Mouse (Mus musculus) embryonic facial prominence, embryonic 14.5 days (tissue): ENCODE results near the gene Zfp62. TPM values are rescaled to one million over a fixed set of nuclear protein-coding genes. Genes with fewer than 3 reads are reported as not detected.
"Not testable (repeated sequence)": the region's sequence is repeated elsewhere in the genome, so short reads cannot be mapped to it uniquely, and the experiment has no call there.

ENCODE experiments used
- ATAC-seq: fragments of 200-750 bp; cut with Nextera tagmentation; 2 replicates; pipeline ENCODE4 v1.8.0; 2017; ENCODE audit warnings: low read depth, moderate number of reproducible peaks, moderate TSS enrichment
- DNase-seq: peaks from one replicate; pipeline ENCODE4 v3.0.0-alpha.2; 2015; ENCODE audit warnings: low spot score
- H3K27ac ChIP-seq: fragments of 300-500 bp; sonication (generic); replicated peaks from 2 replicates; pipeline ENCODE4 v1.5.1; 2014; ENCODE audit warnings: low read depth, mild to moderate bottlenecking, low read length, moderate library complexity
- H3K27me3 ChIP-seq: fragments of 300-500 bp; sonication (generic); replicated peaks from 2 replicates; pipeline ENCODE4 v1.6.1; 2014; ENCODE audit warnings: low read length; ENCODE audit not compliant: control insufficient read depth, insufficient read depth
- H3K36me3 ChIP-seq: fragments of 300-500 bp; sonication (generic); 2 replicates; pipeline ENCODE4 v1.6.1; 2014; ENCODE audit warnings: low read length, mixed read lengths; ENCODE audit not compliant: control insufficient read depth, insufficient read depth
- H3K4me1 ChIP-seq: fragments of 300-500 bp; sonication (generic); 2 replicates; pipeline ENCODE4 v1.6.1; 2014; ENCODE audit warnings: antibody characterized with exemption, low read length; ENCODE audit not compliant: control insufficient read depth, insufficient read depth
- H3K4me2 ChIP-seq: fragments of 300-500 bp; sonication (generic); 2 replicates; pipeline ENCODE4 v1.6.1; 2014; ENCODE audit warnings: low read depth, mild to moderate bottlenecking, low read length, moderate library complexity, mixed read lengths
- H3K4me3 ChIP-seq: fragments of 300-500 bp; sonication (generic); 2 replicates; pipeline ENCODE4 v1.5.1; 2014; ENCODE audit warnings: low read depth, mild to moderate bottlenecking, low read length
- H3K9ac ChIP-seq: fragments of 300-500 bp; sonication (generic); 2 replicates; pipeline ENCODE4 v1.6.1; 2014; ENCODE audit warnings: low read depth, mild to moderate bottlenecking, low read length, moderate library complexity, mixed read lengths
- H3K9me3 ChIP-seq: fragments of 300-500 bp; sonication (generic); 2 replicates; pipeline ENCODE4 v1.6.1; 2016; ENCODE audit warnings: low read length; ENCODE audit not compliant: control insufficient read depth
- WGBS: fragments of 180-500 bp; shearing (Covaris S2); extraction: QIAGEN DNeasy Blood & Tissue Kit; methylation state at CpG from one replicate; pipeline ENCODE4 v1.1.7; 2014; 5-methylcytosine and 5-hydroxymethylcytosine counted together
- polyA plus RNA-seq: library from polyadenylated mRNA; unstranded; fragments of >200 nt; fragmentation: Nextera tagmentation; extraction: Ambion mirVana; gene quantifications from 2 replicates; pipeline ENCODE4 v1.2.1, GENCODE M21; 2014

Zfp62 gene
- polyA plus RNA-seq: 40.4 and 42.0 TPM in 2 replicates

DNA sequence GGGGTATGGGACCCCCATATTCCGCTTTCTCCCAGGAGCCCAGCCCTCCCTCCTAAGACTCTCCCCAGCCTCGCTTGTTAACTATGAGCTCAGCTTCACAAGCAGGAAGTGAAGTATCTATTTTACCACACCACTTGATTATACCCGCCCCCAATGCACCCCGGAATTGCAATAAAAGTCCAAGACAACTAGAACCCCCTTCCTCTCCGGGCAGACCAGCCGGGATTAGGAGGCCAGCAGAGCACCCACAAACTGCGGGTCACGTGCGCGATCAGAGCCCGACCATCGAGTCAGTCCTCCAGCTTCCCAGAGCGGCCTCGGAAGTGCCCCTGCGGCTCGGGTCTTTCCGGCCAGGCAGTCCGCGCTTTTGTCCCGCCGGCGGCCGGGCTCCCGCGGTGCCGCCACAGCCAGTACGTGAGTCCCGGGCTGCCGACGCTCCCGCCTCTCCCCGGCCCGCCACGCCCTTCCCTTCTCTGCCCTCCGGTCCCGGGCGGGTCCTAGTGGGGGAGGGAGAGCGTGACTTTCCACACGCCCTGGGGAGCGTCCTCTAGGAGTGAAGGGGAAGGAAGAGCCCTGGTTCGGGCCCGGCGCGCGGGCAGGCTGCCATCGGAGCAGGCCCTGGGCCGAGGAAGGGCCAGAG lies at the start of gene Zfp62:
Gene Zfp62, plus strand, starts transcription at position 164 of the 640 bp plus-strand sequence.
- ATAC-seq (peak; percentile 95), DNase-seq (peak; percentile 96)
- Histone ChIP-seq H3K27me3 (no peaks in the 10 kb centered on the region), H3K4me2 (peak within 1 kb of the TSS; percentile 68), H3K36me3 (peaks cover 14% of the 10 kb centered on the region; the same call in 1 of the 2 replicates), H3K9me3 (no peaks in the 10 kb centered on the region), H3K27ac (peak within 1 kb of the TSS; percentile 99), H3K4me3 (peak within 1 kb of the TSS; percentile 90), H3K4me1 (peaks cover 13% of the 10 kb centered on the region; the same call in 1 of the 2 replicates), H3K9ac (peak within 1 kb of the TSS; percentile 99)
- WGBS: 1% methylated on average over 32 of the region's 47 CpGs

DNA sequence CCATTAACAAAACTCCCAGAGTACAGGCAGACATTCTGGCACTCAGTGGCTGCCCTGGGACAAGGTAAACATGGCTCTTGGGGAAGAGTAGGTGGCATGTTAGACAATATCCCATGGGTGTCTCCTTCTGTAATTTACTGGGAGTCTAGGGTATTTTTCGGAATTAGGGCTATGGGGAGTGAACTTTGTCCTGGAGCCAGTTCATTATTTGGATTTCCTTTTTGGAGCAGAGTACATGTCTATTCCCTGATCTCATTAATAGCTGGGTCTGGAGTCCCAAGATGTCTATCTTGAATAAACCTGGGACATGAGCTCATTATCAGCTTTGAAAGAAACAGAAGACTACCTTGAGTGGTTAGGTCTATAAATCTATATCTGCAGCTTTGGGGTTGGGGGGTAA lies 49.0 kb upstream of the Zfp62 start, which contains the start of gene Olfr1394:
Gene Olfr1394, plus strand, starts transcription at position 301 of the 400 bp plus-strand sequence.
- H3K27me3 ChIP-seq: no peaks in the 10 kb centered on the region; the same call in 1 of the 2 replicates
- no peak for ATAC-seq
- WGBS: 69% methylated on average over 1 of the region's 1 CpGs
- H3K27ac ChIP-seq: no peak within 1 kb of the TSS
- no peak within 1 kb of the TSS for H3K4me3 ChIP-seq
- DNase-seq: no peak
- no peak within 1 kb of the TSS for H3K4me2 ChIP-seq
- no peaks in the 10 kb centered on the region for H3K4me1 ChIP-seq
- H3K9ac ChIP-seq: no peak within 1 kb of the TSS
- H3K36me3 ChIP-seq: no peaks in the 10 kb centered on the region
- no peaks in the 10 kb centered on the region for H3K9me3 ChIP-seq

DNA sequence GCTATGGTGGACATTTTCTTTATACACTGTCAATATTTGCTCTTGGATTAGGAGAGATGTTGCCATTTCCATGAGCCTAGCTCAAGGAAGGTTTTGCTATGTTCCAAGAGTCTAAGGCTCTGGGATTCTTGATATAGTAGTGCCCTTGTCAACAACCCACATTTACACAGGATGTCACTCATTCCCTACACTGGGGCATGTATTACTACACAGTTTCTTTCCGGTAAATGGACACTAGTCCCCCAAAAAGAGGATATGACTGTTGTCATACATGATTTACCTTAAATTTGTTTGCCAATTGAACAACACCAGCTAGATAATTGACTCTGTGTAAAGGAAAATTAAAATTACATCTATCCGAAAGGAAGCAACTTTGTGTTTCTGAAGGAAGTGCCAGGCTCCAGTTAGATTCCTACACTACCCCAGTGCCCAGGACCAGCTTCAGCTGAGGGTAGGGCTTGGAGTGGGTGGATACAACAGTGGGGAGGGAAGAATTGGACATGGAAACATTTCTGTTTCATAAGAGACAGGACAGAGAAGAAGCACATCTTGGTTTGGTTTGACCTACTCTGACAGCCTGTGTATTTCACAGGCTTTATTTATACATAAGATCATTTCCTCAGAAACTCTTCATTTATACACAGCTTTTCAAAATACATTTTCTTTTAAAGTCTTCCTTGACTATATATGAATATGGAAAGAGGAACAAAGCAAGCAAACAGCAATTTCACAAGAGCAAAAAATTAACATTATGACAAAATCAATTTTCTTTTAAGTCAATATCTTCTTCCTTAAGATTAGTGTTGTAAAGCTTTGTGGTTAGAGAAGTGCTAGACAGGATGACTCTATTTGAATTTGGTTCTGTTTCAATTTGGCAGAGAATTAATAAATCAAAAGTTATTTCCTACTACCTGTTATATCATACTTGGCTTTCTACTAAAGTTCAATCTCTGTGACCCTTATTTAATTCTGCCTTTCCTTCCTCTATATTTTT lies 46.0 kb upstream of the Zfp62 start:
- Histone ChIP-seq H3K9ac (no peak overlapping the region), H3K4me1 (no peaks in the 10 kb centered on the region), H3K27me3 (no peaks in the 10 kb centered on the region; the same call in 1 of the 2 replicates), H3K9me3 (no peaks in the 10 kb centered on the region), H3K4me2 (no peak overlapping the region), H3K4me3 (no peak overlapping the region), H3K27ac (no peak overlapping the region), H3K36me3 (no peaks in the 10 kb centered on the region)
- ATAC-seq (no peak), DNase-seq (no peak)
- 84% methylated on average over 2 of the region's 2 CpGs for WGBS

DNA sequence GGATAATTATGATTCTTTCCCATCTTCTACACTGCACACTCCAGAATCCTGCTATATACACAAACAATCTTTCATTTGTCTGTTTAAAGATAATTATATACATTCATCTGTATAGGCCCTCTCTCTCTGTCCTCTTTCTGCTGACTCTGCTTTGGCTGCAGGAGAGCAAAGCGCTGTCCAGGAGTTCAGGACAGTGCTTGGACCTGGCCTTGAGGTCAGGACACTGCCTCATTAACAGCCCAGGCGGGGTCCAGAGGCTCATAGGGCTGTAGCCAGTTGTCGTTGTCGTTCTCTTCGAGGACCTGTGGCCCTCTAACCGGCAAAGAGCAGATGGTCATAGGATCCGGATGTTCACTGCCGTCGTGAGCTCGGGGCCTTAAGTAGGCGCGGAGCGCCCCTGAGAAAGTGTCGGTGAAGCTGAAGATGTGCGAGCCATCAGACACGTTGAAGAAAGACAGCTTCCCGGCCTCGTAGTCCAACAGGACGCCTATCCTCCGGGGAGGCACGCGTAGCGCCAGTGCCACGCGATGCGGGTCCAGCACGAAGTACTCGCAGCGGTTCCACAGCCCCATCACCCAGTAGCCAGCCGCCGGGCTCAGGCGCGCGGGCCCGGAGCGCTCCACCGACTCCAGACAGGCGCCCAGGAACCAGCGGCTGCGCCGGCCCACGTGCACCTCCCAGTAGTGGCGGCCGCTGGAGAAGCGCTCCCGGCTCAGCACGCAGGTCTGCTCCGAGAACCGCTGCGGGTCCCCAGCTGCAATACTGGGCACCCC lies 34.1 kb upstream of the Zfp62 start:
- WGBS: 11% methylated on average over 26 of the region's 50 CpGs
- Histone ChIP-seq H3K27ac (no peak overlapping the region), H3K9ac (peak overlapping the region; percentile 53; the same call in 1 of the 2 replicates), H3K4me3 (peak overlapping the region; percentile 36), H3K27me3 (peaks cover 20% of the 10 kb centered on the region), H3K9me3 (0 out of 2 replicates have a peak, but pooled peaks cover 10% of the 10 kb centered on the region), H3K4me1 (no peaks in the 10 kb centered on the region), H3K36me3 (no peaks in the 10 kb centered on the region), H3K4me2 (peak overlapping the region; percentile 74)
- ATAC-seq (no peak; the same call in 1 of the 2 replicates), DNase-seq (peak; percentile 5)

DNA sequence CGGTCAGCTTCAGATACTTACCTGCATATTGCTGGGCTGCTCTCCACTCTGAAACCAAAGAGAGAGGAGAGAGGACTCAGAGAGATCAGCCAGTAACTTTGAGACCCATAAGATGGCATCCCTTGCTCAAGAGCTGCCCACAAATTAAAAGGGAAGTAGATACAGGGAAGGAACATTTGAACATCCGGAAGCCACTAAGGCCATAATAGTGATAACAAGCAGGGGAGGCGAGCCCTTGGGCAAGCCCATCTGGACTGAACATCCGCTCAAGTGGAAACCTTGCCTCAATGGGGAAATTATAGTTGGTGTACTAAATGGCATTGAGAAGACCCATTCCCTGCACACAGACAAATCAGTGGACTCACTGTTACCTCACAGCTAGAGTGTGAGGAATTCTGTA lies 32.5 kb upstream of the Zfp62 start:
- Histone ChIP-seq H3K4me1 (no peaks in the 10 kb centered on the region), H3K4me2 (no peak overlapping the region), H3K9me3 (0 out of 2 replicates have a peak, but pooled peaks cover 10% of the 10 kb centered on the region), H3K4me3 (no peak overlapping the region), H3K36me3 (no peaks in the 10 kb centered on the region), H3K27ac (no peak overlapping the region), H3K9ac (no peak overlapping the region), H3K27me3 (peaks cover 20% of the 10 kb centered on the region)
- ATAC-seq (no peak), DNase-seq (no peak)
- 97% methylated on average over 4 of the region's 4 CpGs for WGBS

DNA sequence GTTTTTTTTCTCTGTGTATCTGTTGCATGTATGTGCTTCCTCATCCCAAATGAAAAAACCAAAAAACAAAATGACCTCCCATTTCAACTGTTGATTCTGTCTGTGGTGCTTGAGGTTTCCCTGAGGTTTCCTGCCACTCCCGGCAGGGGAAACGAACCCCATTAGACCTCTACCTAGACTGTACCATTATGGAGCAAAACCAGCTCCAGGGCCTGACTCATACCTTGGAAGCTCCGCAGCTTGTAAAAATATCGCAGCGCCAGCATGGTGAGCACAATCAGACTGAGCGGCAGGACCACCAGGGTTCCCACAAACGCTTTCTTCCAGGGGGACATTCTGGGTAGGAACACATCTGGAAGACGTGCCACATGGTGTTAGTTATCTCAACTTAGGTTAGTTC lies 27.7 kb upstream of the Zfp62 start:
- Histone ChIP-seq H3K4me2 (no peak overlapping the region), H3K36me3 (no peaks in the 10 kb centered on the region), H3K27me3 (no peaks in the 10 kb centered on the region), H3K4me1 (no peaks in the 10 kb centered on the region), H3K9ac (no peak overlapping the region), H3K27ac (no peak overlapping the region), H3K9me3 (no peaks in the 10 kb centered on the region), H3K4me3 (no peak overlapping the region)
- WGBS: 83% methylated on average over 8 of the region's 8 CpGs
- no peak for ATAC-seq
- DNase-seq: no peak

DNA sequence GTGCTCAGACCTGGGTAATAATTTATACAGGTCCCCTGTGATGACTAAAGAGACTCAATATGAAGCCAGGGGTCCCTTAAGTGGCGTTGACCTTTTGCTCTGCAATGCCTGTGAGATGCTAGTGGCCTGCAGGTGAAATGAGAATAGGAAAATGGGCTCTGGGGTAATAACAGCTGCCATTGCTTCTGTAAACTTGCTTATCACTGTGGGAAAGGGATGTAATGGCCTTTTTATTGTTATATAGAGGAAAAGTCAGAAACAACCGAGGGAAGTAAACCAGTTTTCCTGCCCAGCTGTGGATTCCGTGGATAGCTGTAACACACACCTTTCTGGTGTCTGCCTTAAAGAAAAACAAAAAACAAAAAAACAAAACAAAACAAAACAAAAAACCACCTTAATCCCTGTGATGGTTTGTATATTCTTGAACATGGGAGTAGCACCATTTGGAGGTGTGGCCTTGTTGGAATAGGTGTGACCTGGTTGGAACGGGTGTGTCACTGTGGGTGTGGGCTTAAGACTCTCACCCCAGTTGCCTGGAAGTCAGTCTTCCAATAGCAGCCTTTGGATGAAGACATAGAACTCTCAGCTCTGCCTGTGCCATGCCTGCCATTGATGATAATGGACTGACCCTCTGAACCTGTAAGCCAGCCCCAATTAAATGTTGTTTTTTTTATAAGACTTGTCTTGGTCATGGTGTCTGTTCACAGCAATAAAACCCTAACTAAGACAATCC lies 26.9 kb upstream of the Zfp62 start:
- WGBS: 78% methylated on average over 4 of the region's 4 CpGs
- not testable (repeated sequence) for H3K4me2 ChIP-seq, H3K4me3 ChIP-seq, H3K9me3 ChIP-seq, H3K9ac ChIP-seq, H3K4me1 ChIP-seq, H3K36me3 ChIP-seq, ATAC-seq, H3K27ac ChIP-seq, DNase-seq, H3K27me3 ChIP-seq
